Mouse (Mus musculus) intestine, postnatal 0 days (tissue): ENCODE data around the gene Ptpn18. TPM values are rescaled to one million over a fixed set of nuclear protein-coding genes. Genes with fewer than 3 reads are reported as not detected.
A peak's percentile ranks its signal among the peaks of the same experiment; 100 is the strongest.

Experiments used
- ATAC-seq: fragments of 200-750 bp; cut with Nextera tagmentation; 2 replicates; pipeline ENCODE4 v1.8.0; 2017; ENCODE audit warnings: mild to moderate bottlenecking, moderate TSS enrichment, moderate library complexity
- H3K27ac ChIP-seq: fragments of 300-500 bp; sonication (generic); 2 replicates; pipeline ENCODE4 v1.5.1; 2014; ENCODE audit warnings: mild to moderate bottlenecking, low read depth, low read length, moderate library complexity
- H3K27me3 ChIP-seq: fragments of 300-500 bp; sonication (generic); replicated peaks from 2 replicates; pipeline ENCODE4 v1.6.1; 2014; ENCODE audit warnings: low read length, mixed read lengths; ENCODE audit not compliant: control insufficient read depth, insufficient read depth
- H3K36me3 ChIP-seq: fragments of 300-500 bp; sonication (generic); 2 replicates; pipeline ENCODE4 v1.6.1; 2014; ENCODE audit warnings: mild to moderate bottlenecking, moderate library complexity; ENCODE audit not compliant: control insufficient read depth, insufficient read depth
- H3K4me1 ChIP-seq: fragments of 300-500 bp; sonication (generic); replicated peaks from 2 replicates; pipeline ENCODE4 v1.6.1; 2014; ENCODE audit warnings: antibody characterized with exemption, low read length, mixed read lengths; ENCODE audit not compliant: control insufficient read depth, insufficient read depth
- H3K4me2 ChIP-seq: fragments of 300-500 bp; sonication (generic); replicated peaks from 2 replicates; pipeline ENCODE4 v1.6.1; 2014; ENCODE audit warnings: low read depth, mild to moderate bottlenecking, moderate library complexity
- H3K4me3 ChIP-seq: fragments of 300-500 bp; sonication (generic); 2 replicates; pipeline ENCODE4 v1.5.1; 2014; ENCODE audit warnings: low read depth, low read length
- H3K9ac ChIP-seq: fragments of 300-500 bp; sonication (generic); 2 replicates; pipeline ENCODE4 v1.6.1; 2014; ENCODE audit warnings: mild to moderate bottlenecking, low read depth, low read length
- H3K9me3 ChIP-seq: fragments of 300-500 bp; sonication (generic); 2 replicates; pipeline ENCODE4 v1.6.1; 2016; ENCODE audit warnings: mixed run types; ENCODE audit not compliant: control insufficient read depth
- CTCF ChIP-seq: sonication (generic); IDR thresholded peaks from 2 replicates; pipeline ENCODE4 v1.5.1; 2016; ENCODE audit warnings: low read depth, mild to moderate bottlenecking, control low read depth, antibody characterized with exemption, moderate library complexity
- WGBS: fragments of 180-500 bp; shearing (Covaris S2); extraction: QIAGEN DNeasy Blood & Tissue Kit; methylation state at CpG from one replicate; pipeline ENCODE4 v1.1.7; 2014; 5-methylcytosine and 5-hydroxymethylcytosine counted together
- polyA plus RNA-seq: library from polyadenylated mRNA; unstranded; fragments of >200 nt; fragmentation: Nextera tagmentation; extraction: Ambion mirVana; gene quantifications from 2 replicates; pipeline ENCODE4 v1.2.1, GENCODE M21; 2015

Gene Ptpn18
- polyA plus RNA-seq, 1 experiment from 2014 or later = 35.3 TPM

DNA sequence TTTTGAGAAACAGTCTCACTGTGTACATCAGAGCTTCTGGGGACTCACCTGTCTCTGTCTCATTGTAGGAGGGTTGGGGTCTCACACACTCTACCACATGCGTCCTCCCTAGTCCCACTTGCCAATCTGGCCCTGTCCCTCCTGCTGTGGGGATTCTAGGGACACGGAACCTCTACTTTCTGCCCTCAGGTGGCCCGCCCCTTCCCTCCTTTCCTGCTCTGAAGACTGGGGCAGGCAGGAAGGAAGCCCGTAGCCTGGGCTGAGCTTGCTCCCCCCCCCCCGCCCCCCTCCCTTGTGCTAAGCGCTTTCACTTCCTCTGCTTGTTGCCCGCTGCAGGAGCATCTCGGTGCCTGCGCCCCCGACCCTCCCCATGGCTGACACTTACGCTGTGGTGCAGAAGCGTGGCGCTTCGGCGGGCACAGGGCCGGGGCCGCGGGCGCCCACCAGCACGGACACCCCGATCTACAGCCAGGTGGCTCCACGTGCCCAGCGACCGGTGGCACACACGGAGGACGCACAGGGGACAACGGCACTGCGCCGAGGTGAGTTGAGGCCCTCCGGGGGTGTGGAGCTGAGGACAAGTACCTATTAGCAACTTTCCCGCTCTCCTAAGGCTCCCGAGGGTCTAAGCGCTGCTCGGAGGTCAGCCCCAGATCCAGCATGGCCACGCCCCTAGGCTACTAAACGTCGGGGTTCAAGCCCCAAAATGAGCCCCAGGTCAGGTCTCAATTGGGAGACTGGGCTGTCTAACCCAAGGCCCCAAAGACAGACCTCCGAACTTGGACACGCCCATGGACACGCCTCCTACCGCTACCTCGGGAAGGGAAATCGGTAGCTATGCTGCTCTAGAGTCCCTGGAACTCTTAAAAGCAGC is 13.1 kb downstream of the Ptpn18 start:
- H3K9me3 ChIP-seq = no peaks in the 10 kb centered on the region
- no peaks in the 10 kb centered on the region for H3K4me1 ChIP-seq
- H3K4me2 ChIP-seq = peak overlapping the region; percentile 99
- peak; percentile 54 for ATAC-seq
- 2% methylated on average over 42 of the region's 43 CpGs for WGBS
- no peaks in the 10 kb centered on the region for H3K36me3 ChIP-seq
- no peak overlapping the region for H3K27ac ChIP-seq
- H3K9ac ChIP-seq = peak overlapping the region; percentile 34
- H3K27me3 ChIP-seq = no peaks in the 10 kb centered on the region
- TF ChIP-seq CTCF = peak; percentile 43
- H3K4me3 ChIP-seq = peak overlapping the region; percentile 59

DNA sequence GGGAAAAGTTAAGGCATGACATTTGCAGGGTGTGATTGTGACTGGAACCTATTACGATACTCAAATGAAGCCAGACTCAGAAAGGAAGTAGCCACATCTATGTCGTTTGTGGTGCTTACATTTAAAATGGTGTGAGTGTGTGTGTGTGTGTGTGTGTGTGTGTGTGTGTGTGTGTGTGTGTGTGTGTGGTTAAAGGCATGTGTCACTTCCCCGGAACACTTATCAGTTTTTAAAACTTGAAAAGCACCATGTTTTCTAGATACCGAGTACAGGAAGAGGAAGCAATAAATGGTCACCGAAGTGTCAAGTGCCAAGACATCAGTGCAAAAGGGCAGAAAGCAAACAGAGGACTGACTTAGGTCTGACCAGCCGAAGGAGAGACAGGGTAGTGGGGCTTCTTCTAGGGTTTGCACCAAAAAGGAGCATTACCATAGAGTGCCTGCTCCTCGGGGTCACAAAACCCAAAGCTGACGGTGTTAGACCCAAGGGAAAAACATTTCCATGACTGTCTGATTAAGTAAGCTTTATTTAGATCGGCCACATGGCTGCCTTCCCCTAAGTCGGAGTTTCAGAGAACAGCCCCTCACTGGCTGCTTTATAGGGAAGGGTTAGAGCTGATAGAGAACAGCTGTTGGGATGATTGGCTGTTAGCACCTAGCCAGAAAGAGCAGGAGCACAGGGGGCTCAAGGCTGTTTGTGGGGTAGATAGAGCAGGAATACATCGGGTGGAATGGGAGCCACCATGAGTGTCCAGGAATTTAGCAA is 19.5 kb downstream of the Ptpn18 start:
- H3K9me3 ChIP-seq = no peaks in the 10 kb centered on the region
- ATAC-seq = no peak
- no peaks in the 10 kb centered on the region for H3K27me3 ChIP-seq
- H3K36me3 ChIP-seq = no peaks in the 10 kb centered on the region
- no peak for TF ChIP-seq CTCF
- no peak overlapping the region for H3K4me3 ChIP-seq
- H3K4me1 ChIP-seq = 0 out of 2 replicates have a peak, but pooled peaks cover 2% of the 10 kb centered on the region
- 37% methylated on average over 11 of the region's 11 CpGs for WGBS
- H3K4me2 ChIP-seq = no peak overlapping the region
- H3K27ac ChIP-seq = no peak overlapping the region
- H3K9ac ChIP-seq = no peak overlapping the region

DNA sequence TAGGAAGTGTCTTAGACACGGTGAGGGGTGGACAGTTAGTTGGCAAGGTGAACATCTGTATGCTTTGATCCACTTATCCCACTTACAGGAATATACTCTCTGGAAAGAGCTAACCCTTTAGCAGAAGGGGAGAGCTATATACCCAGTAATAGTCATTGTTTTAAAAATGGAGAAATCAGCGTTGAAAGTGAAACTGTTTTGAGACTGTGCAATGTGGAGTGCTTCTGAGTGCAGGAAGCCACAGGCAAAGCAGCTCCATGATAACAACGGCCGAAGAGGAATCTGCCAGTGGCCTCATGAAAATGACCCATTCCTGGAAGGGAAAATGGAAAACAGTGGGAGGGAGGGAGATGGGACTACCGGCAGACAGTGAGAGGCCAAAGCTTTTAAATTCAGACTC is 21.2 kb downstream of the Ptpn18 start:
- 57% methylated on average over 5 of the region's 5 CpGs for WGBS
- no peak for TF ChIP-seq CTCF

DNA sequence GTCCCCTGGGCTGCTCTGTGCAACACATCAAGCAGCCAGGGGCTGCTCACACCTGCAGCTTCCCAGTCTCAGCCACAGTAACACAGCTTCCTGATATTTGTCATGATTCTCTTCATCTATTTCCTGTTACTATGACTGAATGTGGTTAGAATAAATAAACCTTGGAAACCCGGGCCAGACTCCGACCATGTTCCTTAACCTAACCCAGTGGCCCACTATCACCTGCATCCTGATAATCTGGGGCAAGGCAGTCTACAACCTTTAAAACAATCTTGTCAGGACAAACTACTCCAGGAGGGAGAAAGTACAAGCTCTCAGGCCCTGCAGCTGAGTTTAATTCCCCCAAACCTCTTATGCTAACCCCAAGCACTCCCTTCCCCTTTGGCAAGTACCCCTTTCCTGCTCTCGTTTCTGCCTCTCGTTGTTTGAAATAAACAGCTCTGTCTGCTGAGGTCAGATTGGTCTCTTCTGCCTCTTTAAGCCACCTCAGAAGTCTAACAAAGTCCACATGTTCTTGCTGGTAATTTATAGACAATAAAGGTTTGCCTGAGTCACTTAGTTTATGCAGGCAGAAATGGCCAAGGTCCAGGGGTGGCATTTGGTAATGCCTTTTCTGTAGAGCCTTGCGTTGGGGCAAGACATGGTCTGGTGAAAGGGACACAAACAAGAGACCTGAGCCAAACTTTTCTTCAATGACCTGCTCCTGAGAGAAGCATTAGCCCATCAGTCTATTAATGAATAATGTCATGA is 22.5 kb downstream of the Ptpn18 start:
- 0 out of 2 replicates have a peak overlapping the region, but pooled peaks have one; percentile 4 for H3K4me2 ChIP-seq
- ATAC-seq = peak; percentile 86
- H3K4me3 ChIP-seq = no peak overlapping the region
- no peak for TF ChIP-seq CTCF
- H3K4me1 ChIP-seq = 0 out of 2 replicates have a peak, but pooled peaks cover 2% of the 10 kb centered on the region
- H3K27ac ChIP-seq = peak overlapping the region; percentile 51
- no peaks in the 10 kb centered on the region for H3K9me3 ChIP-seq
- no peaks in the 10 kb centered on the region for H3K27me3 ChIP-seq
- WGBS = 17% methylated on average over 5 of the region's 5 CpGs
- no peak overlapping the region for H3K9ac ChIP-seq
- no peaks in the 10 kb centered on the region for H3K36me3 ChIP-seq

More for the DNA sequence above, 21.2 kb downstream of the Ptpn18 start:
- H3K4me3 ChIP-seq = no peak overlapping the region
- no peak for ATAC-seq
- no peaks in the 10 kb centered on the region for H3K27me3 ChIP-seq
- no peaks in the 10 kb centered on the region for H3K9me3 ChIP-seq
- 0 out of 2 replicates have a peak, but pooled peaks cover 2% of the 10 kb centered on the region for H3K4me1 ChIP-seq
- H3K9ac ChIP-seq = no peak overlapping the region
- H3K27ac ChIP-seq = no peak overlapping the region
- no peak overlapping the region for H3K4me2 ChIP-seq
- H3K36me3 ChIP-seq = no peaks in the 10 kb centered on the region

DNA sequence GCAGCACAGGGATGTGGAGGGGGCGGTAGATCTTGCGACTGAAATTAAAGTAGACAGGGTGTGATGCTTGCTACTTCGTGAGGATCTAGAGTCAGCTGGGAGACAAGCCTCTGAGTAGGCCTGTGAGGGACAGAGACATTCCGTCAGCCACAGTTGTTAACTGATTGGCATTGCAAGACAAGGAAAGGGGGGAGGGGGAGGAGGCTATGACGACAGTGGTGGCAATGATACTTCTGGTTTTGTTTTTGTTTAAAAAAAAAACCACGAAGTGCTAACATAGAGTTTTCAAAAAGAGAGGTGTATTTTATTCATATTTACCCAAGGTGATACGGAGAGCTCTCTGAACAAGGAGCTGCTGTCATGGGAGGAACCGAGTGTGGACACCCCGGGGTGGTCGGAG is 24.9 kb downstream of the Ptpn18 start:
- Histone ChIP-seq H3K9me3 (no peaks in the 10 kb centered on the region), H3K36me3 (no peaks in the 10 kb centered on the region), H3K9ac (no peak overlapping the region), H3K27ac (no peak overlapping the region), H3K27me3 (no peaks in the 10 kb centered on the region), H3K4me2 (no peak overlapping the region), H3K4me1 (0 out of 2 replicates have a peak, but pooled peaks cover 2% of the 10 kb centered on the region), H3K4me3 (no peak overlapping the region)
- ATAC-seq = no peak
- TF ChIP-seq CTCF = no peak
- 82% methylated on average over 10 of the region's 10 CpGs for WGBS
